Mouse (Mus musculus): ENCODE measurements at regions not wholly inside any gene's neighbourhood (a gene's known extent, or its start where the extent isn't known, plus 50 kb on each side); places are given as distances from the start of the nearest gene placed in this dataset.

DNA sequence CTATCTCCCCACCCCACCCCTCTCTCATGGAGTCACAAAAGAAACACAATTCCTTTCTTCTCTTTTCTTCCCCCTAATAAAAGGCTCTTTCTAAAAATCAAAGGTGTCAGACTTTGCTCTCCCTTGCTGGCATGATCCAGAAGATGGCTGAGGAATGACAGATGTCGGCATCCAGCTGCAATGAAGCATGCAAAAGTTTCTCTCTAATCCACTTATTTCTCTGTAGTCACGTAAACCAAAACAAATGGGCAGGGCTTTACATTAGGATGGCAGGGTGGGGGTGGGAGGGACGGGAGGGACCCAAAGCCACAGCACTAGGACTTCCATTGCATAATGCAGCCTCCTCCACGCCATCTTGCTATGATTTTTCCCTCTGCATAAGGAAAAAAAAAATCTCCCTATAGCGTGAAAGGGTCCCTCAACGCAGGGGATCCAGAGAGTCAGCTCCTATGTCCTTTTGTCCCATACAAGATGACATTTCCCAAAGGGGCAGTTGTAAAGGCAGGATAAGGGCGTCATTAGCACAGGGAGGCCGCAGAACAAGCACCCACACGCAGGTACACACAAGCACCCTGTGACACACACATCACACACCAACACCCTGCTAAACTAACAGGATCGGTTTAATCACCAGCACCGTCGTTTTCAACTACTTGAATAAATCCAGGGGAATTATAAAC lies 437.1 kb downstream of the Zfp536 start:
- TF ChIP-seq CTCF (IDR thresholded peaks at IDR 0.05; ENCODE audit: control insufficient read depth, insufficient read depth, insufficient read length) (no peak), MAX (IDR thresholded peaks at IDR 0.05) (no peak), CEBPB (IDR thresholded peaks at IDR 0.05; ENCODE audit: low read depth) (no peak)
